Mouse (Mus musculus): ENCODE measurements around the gene BC107364. TPM values are rescaled to one million over a fixed set of nuclear protein-coding genes. Genes with fewer than 3 reads are reported as not detected.
"Not testable (repeated sequence)": the region's sequence is repeated elsewhere in the genome, so short reads cannot be mapped to it uniquely, and the experiment has no call there.

Gene BC107364
- polyA plus RNA-seq, 1 experiment: 4.6 TPM

DNA sequence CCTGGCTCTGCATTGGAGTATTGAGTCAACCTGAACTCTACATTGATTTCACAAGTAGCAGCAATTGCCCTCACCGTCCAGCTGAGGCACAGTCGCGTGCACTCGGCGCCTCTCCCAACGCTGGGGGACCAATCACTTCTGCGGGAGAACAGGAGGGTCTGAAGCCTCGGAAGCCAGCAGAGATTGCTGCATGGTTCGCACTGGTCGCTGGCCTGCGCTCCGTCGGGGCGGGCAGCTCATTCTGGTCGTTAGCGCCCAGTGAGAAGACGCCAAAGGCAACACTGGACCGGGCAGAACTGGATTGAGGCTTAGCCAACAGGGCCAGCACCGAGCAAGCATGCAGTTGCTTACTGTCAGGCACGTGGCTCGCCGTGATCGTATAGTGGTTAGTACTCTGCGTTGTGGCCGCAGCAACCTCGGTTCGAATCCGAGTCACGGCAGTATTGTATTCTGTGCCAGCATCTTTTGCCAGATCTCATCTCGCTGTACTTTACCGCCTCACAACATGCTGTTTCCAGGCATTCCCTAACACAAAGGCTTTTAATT lies 42.3 kb downstream of the BC107364 start:
- H3K27me3 ChIP-seq (ENCODE audit: control insufficient read depth, insufficient read depth, low read length, poor library complexity, severe bottlenecking): no peaks in the 10 kb centered on the region
- H3K9me3 ChIP-seq (replicated peaks; ENCODE audit: control insufficient read depth, insufficient read depth, low read length, poor library complexity, severe bottlenecking): no peaks in the 10 kb centered on the region
- H3K9ac ChIP-seq (ENCODE audit: low read depth, poor library complexity, severe bottlenecking): peak overlapping the region; percentile 14
- TF ChIP-seq EP300 (IDR thresholded peaks at IDR 0.05; ENCODE audit: insufficient read depth, low read depth, low read length) (peak; percentile 12; the same call in 1 of the 2 replicates), CTCF (IDR thresholded peaks at IDR 0.05; ENCODE audit: low read depth, low read length) (no peak)
- H3K27ac ChIP-seq (ENCODE audit: insufficient read depth, low read length): peak overlapping the region; percentile 37
- H3K4me3 ChIP-seq (ENCODE audit: low read depth, low read length): peak overlapping the region; percentile 41
- H3K36me3 ChIP-seq (ENCODE audit: control insufficient read depth, insufficient read depth, low read length, poor library complexity, severe bottlenecking): no peaks in the 10 kb centered on the region
- peaks cover 5% of the 10 kb centered on the region for H3K4me1 ChIP-seq (ENCODE audit: control insufficient read depth, insufficient read depth, low read length)

DNA sequence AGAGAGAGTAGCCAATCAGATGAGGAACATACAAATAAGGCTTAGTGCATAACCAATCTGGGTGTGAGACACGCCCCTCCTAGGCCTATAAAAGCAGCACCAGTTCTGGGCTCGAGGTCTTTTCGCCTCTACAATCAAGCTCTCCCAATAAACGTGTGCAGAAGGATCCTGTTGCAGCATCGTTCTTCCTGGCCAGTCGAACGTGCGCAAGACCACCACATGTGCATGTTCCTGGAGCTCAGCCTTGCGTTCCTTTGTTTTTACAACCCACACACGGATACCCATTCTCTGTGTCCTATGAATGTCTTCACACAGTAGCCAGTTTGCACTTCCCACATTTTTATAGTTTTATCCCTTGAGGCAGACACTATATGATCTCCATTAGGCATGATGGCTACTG lies 44.0 kb downstream of the BC107364 start:
- H3K27ac ChIP-seq (ENCODE audit: insufficient read depth, low read length); H3K9me3 ChIP-seq (replicated peaks; ENCODE audit: control insufficient read depth, insufficient read depth, low read length, poor library complexity, severe bottlenecking); H3K9ac ChIP-seq (ENCODE audit: low read depth, poor library complexity, severe bottlenecking); H3K4me3 ChIP-seq (ENCODE audit: low read depth, low read length); H3K4me1 ChIP-seq (ENCODE audit: control insufficient read depth, insufficient read depth, low read length); H3K36me3 ChIP-seq (ENCODE audit: control insufficient read depth, insufficient read depth, low read length, poor library complexity, severe bottlenecking); H3K27me3 ChIP-seq (ENCODE audit: control insufficient read depth, insufficient read depth, low read length, poor library complexity, severe bottlenecking): not testable (repeated sequence)

DNA sequence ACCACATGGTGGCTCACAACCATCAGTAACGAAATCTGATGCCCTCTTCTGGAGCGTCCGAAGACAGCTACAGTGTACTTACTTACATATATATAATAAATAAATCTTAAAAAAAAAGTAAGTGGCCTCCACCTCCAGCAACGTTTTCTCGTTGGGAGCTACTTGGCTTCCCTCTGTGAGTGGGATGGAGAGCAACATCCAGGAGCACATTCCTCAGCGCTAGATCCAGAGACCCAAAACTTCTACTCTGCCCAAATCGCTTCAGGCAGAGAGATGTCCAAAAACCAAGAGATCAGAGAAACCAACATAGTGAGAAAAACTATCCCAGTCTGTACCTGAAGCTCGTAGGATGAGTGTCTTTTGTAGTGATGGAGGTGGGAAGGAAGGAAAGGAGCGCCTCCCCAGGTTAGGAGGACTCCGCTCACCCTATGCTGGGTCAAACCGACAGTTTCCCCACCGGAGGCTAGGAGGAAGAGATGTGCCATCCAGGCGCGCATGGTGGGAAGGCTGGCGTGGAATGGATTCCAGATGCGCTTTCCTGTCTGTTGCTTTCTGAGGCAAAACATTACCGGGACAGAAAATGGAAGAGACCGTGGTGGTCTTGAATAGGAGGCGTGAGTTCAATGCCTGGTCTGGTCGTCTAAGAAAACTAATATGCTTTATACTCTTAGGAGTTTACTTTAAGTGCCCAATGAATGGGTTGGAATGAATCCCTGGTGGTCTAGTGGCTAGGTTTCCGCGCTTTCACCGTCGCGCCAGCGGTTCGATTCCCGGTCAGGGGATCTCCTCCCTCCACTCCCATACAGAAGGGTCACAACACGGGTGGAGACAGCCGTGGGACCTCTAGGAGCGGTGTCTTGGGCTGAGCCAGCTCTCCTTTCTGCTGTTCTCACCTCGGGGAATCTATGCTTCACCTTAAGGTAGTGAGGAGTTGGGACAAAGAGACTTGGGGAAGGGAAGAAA lies 46.3 kb downstream of the BC107364 start:
- Histone ChIP-seq H3K4me1 (ENCODE audit: control insufficient read depth, insufficient read depth, low read length) (peaks cover 2% of the 10 kb centered on the region), H3K27ac (ENCODE audit: insufficient read depth, low read length) (peak overlapping the region; percentile 37; the same call in 1 of the 2 replicates), H3K9me3 (replicated peaks; ENCODE audit: control insufficient read depth, insufficient read depth, low read length, poor library complexity, severe bottlenecking) (no peaks in the 10 kb centered on the region), H3K9ac (ENCODE audit: low read depth, poor library complexity, severe bottlenecking) (0 out of 2 replicates have a peak overlapping the region, but pooled peaks have one; percentile 5), H3K36me3 (ENCODE audit: control insufficient read depth, insufficient read depth, low read length, poor library complexity, severe bottlenecking) (no peaks in the 10 kb centered on the region), H3K27me3 (ENCODE audit: control insufficient read depth, insufficient read depth, low read length, poor library complexity, severe bottlenecking) (no peaks in the 10 kb centered on the region), H3K4me3 (ENCODE audit: low read depth, low read length) (peak overlapping the region; percentile 62)
- TF ChIP-seq EP300 (IDR thresholded peaks at IDR 0.05; ENCODE audit: insufficient read depth, low read depth, low read length) (no peak), CTCF (IDR thresholded peaks at IDR 0.05; ENCODE audit: low read depth, low read length) (peak; percentile 39)

DNA sequence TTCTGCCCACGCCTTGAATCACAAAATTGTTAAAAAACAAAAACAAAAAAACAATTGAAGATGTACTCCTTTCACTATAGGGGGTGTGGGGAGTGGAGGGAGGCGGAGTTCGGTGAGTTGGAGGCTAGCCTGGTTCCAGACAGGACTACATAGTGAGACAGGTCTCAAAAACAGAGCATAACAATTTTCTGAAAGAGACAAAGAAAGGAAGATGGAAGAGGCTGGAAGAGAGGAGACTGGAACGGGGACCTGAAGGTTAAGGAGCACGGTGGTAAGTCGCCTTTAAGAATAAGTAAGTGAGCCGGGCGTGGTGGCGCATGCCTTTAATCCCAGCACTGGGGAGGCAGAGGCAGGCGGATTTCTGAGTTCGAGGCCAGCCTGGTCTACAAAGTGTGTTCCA lies 47.1 kb downstream of the BC107364 start:
- H3K4me3 ChIP-seq (ENCODE audit: low read depth, low read length): peak overlapping the region; percentile 54
- H3K9me3 ChIP-seq (replicated peaks; ENCODE audit: control insufficient read depth, insufficient read depth, low read length, poor library complexity, severe bottlenecking): no peaks in the 10 kb centered on the region
- H3K36me3 ChIP-seq (ENCODE audit: control insufficient read depth, insufficient read depth, low read length, poor library complexity, severe bottlenecking): no peaks in the 10 kb centered on the region
- H3K9ac ChIP-seq (ENCODE audit: low read depth, poor library complexity, severe bottlenecking): peak overlapping the region; percentile 50
- TF ChIP-seq POLR2A (IDR thresholded peaks at IDR 0.05; ENCODE audit: insufficient read depth, low read length): no peak
- no peak for TF ChIP-seq EP300 (IDR thresholded peaks at IDR 0.05; ENCODE audit: insufficient read depth, low read depth, low read length)
- no peak for TF ChIP-seq CTCF (IDR thresholded peaks at IDR 0.05; ENCODE audit: low read depth, low read length)
- H3K27ac ChIP-seq (ENCODE audit: insufficient read depth, low read length): peak overlapping the region; percentile 37; the same call in 1 of the 2 replicates
- no peaks in the 10 kb centered on the region for H3K27me3 ChIP-seq (ENCODE audit: control insufficient read depth, insufficient read depth, low read length, poor library complexity, severe bottlenecking)
- peaks cover 2% of the 10 kb centered on the region for H3K4me1 ChIP-seq (ENCODE audit: control insufficient read depth, insufficient read depth, low read length)

DNA sequence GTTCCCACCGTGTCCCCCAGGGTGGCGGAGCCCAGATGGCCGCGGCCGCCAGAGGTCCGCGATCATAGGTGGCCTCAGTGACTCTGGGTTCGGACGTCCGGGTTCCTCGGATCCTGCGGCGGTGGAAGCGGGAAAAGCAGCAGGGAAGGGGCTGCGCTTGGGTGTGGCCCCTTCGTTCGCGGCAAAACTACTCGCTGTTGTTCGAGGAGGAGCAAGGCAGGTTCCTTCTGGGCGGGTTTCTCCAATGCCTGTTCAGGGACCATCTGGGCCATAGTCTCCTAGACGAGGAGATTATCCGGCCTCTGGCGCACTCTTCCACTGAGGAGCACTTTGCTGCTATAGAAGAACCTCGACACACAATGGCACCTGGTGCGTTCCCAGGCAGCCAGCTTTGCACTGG lies 47.7 kb downstream of the BC107364 start:
- Histone ChIP-seq H3K9me3 (replicated peaks; ENCODE audit: control insufficient read depth, insufficient read depth, low read length, poor library complexity, severe bottlenecking) (no peaks in the 10 kb centered on the region), H3K27me3 (ENCODE audit: control insufficient read depth, insufficient read depth, low read length, poor library complexity, severe bottlenecking) (no peaks in the 10 kb centered on the region), H3K9ac (ENCODE audit: low read depth, poor library complexity, severe bottlenecking) (peak overlapping the region; percentile 50), H3K4me1 (ENCODE audit: control insufficient read depth, insufficient read depth, low read length) (peaks cover under 1% of the 10 kb centered on the region), H3K4me3 (ENCODE audit: low read depth, low read length) (peak overlapping the region; percentile 54), H3K36me3 (ENCODE audit: control insufficient read depth, insufficient read depth, low read length, poor library complexity, severe bottlenecking) (no peaks in the 10 kb centered on the region), H3K27ac (ENCODE audit: insufficient read depth, low read length) (peak overlapping the region; percentile 37; the same call in 1 of the 2 replicates)
- TF ChIP-seq EP300 (IDR thresholded peaks at IDR 0.05; ENCODE audit: insufficient read depth, low read depth, low read length): no peak
- no peak for TF ChIP-seq CTCF (IDR thresholded peaks at IDR 0.05; ENCODE audit: low read depth, low read length)
- TF ChIP-seq POLR2A (IDR thresholded peaks at IDR 0.05; ENCODE audit: insufficient read depth, low read length): no peak

DNA sequence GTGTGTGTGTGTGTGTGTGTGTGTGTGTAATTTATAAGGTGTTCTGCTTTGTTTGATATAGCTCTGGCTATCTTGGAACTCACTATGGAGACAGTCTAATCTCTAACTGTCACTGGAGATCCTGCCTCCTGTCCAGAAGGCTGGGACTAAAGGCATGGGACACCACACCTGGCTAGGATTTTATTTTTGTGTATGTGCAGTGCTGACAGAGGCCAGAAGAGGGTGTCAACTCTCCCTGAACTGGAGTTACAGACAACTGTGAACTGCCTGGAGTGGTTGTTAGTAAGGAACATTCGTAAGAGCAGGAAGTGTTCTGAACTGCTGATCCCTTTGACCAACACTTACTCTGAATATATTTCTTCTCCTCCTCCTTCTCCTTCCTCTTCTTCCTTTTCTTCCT lies 49.1 kb downstream of the BC107364 start:
- Histone ChIP-seq H3K4me1 (ENCODE audit: control insufficient read depth, insufficient read depth, low read length) (no peaks in the 10 kb centered on the region), H3K9me3 (replicated peaks; ENCODE audit: control insufficient read depth, insufficient read depth, low read length, poor library complexity, severe bottlenecking) (no peaks in the 10 kb centered on the region), H3K27me3 (ENCODE audit: control insufficient read depth, insufficient read depth, low read length, poor library complexity, severe bottlenecking) (no peaks in the 10 kb centered on the region), H3K4me3 (ENCODE audit: low read depth, low read length) (no peak overlapping the region), H3K36me3 (ENCODE audit: control insufficient read depth, insufficient read depth, low read length, poor library complexity, severe bottlenecking) (no peaks in the 10 kb centered on the region), H3K27ac (ENCODE audit: insufficient read depth, low read length) (peak overlapping the region; percentile 54; the same call in 1 of the 2 replicates), H3K9ac (ENCODE audit: low read depth, poor library complexity, severe bottlenecking) (peak overlapping the region; percentile 50; the same call in 1 of the 2 replicates)
- no peak for TF ChIP-seq POLR2A (IDR thresholded peaks at IDR 0.05; ENCODE audit: insufficient read depth, low read length)
- no peak for TF ChIP-seq EP300 (IDR thresholded peaks at IDR 0.05; ENCODE audit: insufficient read depth, low read depth, low read length)
- peak; percentile 17 for TF ChIP-seq CTCF (IDR thresholded peaks at IDR 0.05; ENCODE audit: low read depth, low read length)
